Mouse (Mus musculus) spleen, adult 2 months (tissue): ENCODE measurements around the gene Plekhj1.

Experiments
- CTCF ChIP-seq: fragments of 200-500 bp; IDR thresholded peaks from 2 replicates; pipeline ENCODE4 v1.5.1; 2011; ENCODE audit warnings: mild to moderate bottlenecking, inconsistent platforms; ENCODE audit not compliant: insufficient read depth, insufficient read length, insufficient replicate concordance; ENCODE audit errors: extremely low read depth
- POLR2A ChIP-seq: fragments of 200-500 bp; IDR thresholded peaks from 2 replicates; pipeline ENCODE4 v1.6.1; 2011; ENCODE audit warnings: low read depth, low read length, inconsistent platforms

- TF ChIP-seq CTCF (no peak), POLR2A (no peak)
Observed at GRCm38 (mm10) chr10:80822528-80822927, 24.1 kb upstream of the Plekhj1 start.
